Mouse (Mus musculus) c-Kit-negative CD71-positive TER-119-positive erythroid progenitor cells, embryonic 14.5 days (primary cell): ENCODE measurements around the gene Daam1.

Experiments
- DNase-seq: peaks from one replicate; pipeline ENCODE4 v3.0.0-alpha.2; 2013; ENCODE audit warnings: low read depth, low spot score

The Daam1 gene

GRCm38 (mm10) chr12:71830607-71831257, at the start of gene Daam1:
Gene Daam1 (plus strand): TSS chr12:71831078.
- DNase-seq = peak; percentile 90

- no peak for DNase-seq
Observed at GRCm38 (mm10) chr12:71781220-71781619, 49.7 kb upstream of the Daam1 start.

- DNase-seq = no peak
Observed at GRCm38 (mm10) chr12:71783970-71784369, 46.9 kb upstream of the Daam1 start.

GRCm38 (mm10) chr12:71784666-71785255, 46.1 kb upstream of the Daam1 start:
- no peak for DNase-seq

- DNase-seq = no peak
Observed at GRCm38 (mm10) chr12:71786521-71786920, 44.4 kb upstream of the Daam1 start.

- no peak for DNase-seq
Observed at GRCm38 (mm10) chr12:71788791-71789190, 42.1 kb upstream of the Daam1 start.

GRCm38 (mm10) chr12:71790581-71790980, 40.3 kb upstream of the Daam1 start:
- no peak for DNase-seq

- no peak for DNase-seq
Observed at GRCm38 (mm10) chr12:71793114-71793513, 37.8 kb upstream of the Daam1 start.

GRCm38 (mm10) chr12:71795626-71796025, 35.3 kb upstream of the Daam1 start:
- DNase-seq = no peak

- no peak for DNase-seq
Observed at GRCm38 (mm10) chr12:71796517-71796916, 34.4 kb upstream of the Daam1 start.

GRCm38 (mm10) chr12:71807306-71807705, 23.6 kb upstream of the Daam1 start:
- no peak for DNase-seq

GRCm38 (mm10) chr12:71808631-71809030, 22.2 kb upstream of the Daam1 start:
- no peak for DNase-seq

GRCm38 (mm10) chr12:71809550-71809949, 21.3 kb upstream of the Daam1 start:
- no peak for DNase-seq

- no peak for DNase-seq
Observed at GRCm38 (mm10) chr12:71812567-71812966, 18.3 kb upstream of the Daam1 start.

GRCm38 (mm10) chr12:71813251-71813650, 17.6 kb upstream of the Daam1 start:
- no peak for DNase-seq

GRCm38 (mm10) chr12:71813761-71814160, 17.1 kb upstream of the Daam1 start:
- DNase-seq = no peak

GRCm38 (mm10) chr12:71820094-71820493, 10.8 kb upstream of the Daam1 start:
- no peak for DNase-seq

GRCm38 (mm10) chr12:71821272-71821671, 9.6 kb upstream of the Daam1 start:
- DNase-seq = no peak

- no peak for DNase-seq
Observed at GRCm38 (mm10) chr12:71821743-71822142, 9.1 kb upstream of the Daam1 start.

GRCm38 (mm10) chr12:71824927-71825326, 6.0 kb upstream of the Daam1 start:
- DNase-seq = no peak

- DNase-seq = peak; percentile 49
Observed at GRCm38 (mm10) chr12:71830139-71830538, 739 bp upstream of the Daam1 start.

GRCm38 (mm10) chr12:71831258-71832087, 595 bp downstream of the Daam1 start:
- DNase-seq = peak; percentile 55

- peak; percentile 76 for DNase-seq
Observed at GRCm38 (mm10) chr12:71832225-71832624, 1.3 kb downstream of the Daam1 start.
